Mouse (Mus musculus) c-Kit-negative CD71-positive TER-119-positive erythroid progenitor cells, embryonic 14.5 days (primary cell): ENCODE results near the gene Tmem88b.

Experiments
- DNase-seq: peaks from one replicate; pipeline ENCODE4 v3.0.0-alpha.2; 2013; ENCODE audit warnings: low read depth, low spot score

The Tmem88b gene

GRCm38 (mm10) chr4:155785819-155786218 lies at the start of gene Tmem88b:
TSS of gene Tmem88b (minus strand) at chr4:155785874.
- DNase-seq = no peak

GRCm38 (mm10) chr4:155833836-155834235 lies 48.2 kb upstream of the Tmem88b start:
- DNase-seq = no peak

GRCm38 (mm10) chr4:155833234-155833633 lies 47.6 kb upstream of the Tmem88b start:
- no peak for DNase-seq

- DNase-seq = no peak
Measured at GRCm38 (mm10) chr4:155832321-155832720, 46.6 kb upstream of the Tmem88b start.

- no peak for DNase-seq
Measured at GRCm38 (mm10) chr4:155831831-155832230, 46.2 kb upstream of the Tmem88b start.

GRCm38 (mm10) chr4:155831205-155831766 lies 45.6 kb upstream of the Tmem88b start, which contains the start of gene Aurkaip1:
TSS of gene Aurkaip1 (plus strand) at chr4:155831272.
- peak; percentile 88 for DNase-seq

GRCm38 (mm10) chr4:155830596-155830995 lies 44.9 kb upstream of the Tmem88b start:
- no peak for DNase-seq

- no peak for DNase-seq
Measured at GRCm38 (mm10) chr4:155829866-155830265, 44.2 kb upstream of the Tmem88b start.

GRCm38 (mm10) chr4:155823443-155823842 lies 37.8 kb upstream of the Tmem88b start:
- DNase-seq = no peak

GRCm38 (mm10) chr4:155821025-155821424 lies 35.4 kb upstream of the Tmem88b start:
- DNase-seq = no peak

GRCm38 (mm10) chr4:155817533-155817932 lies 31.9 kb upstream of the Tmem88b start:
- DNase-seq = no peak

- no peak for DNase-seq
Measured at GRCm38 (mm10) chr4:155812665-155813181, 27.0 kb upstream of the Tmem88b start.

- DNase-seq = peak; percentile 92
Measured at GRCm38 (mm10) chr4:155811929-155812664, 26.4 kb upstream of the Tmem88b start, which contains the start of gene Ccnl2. TSS of gene Ccnl2 (plus strand) at chr4:155812489.

- DNase-seq = no peak
Measured at GRCm38 (mm10) chr4:155807841-155808240, 22.2 kb upstream of the Tmem88b start.

GRCm38 (mm10) chr4:155803340-155804041 lies 17.8 kb upstream of the Tmem88b start:
- peak; percentile 92 for DNase-seq

- DNase-seq = no peak
Measured at GRCm38 (mm10) chr4:155802741-155803339, 17.2 kb upstream of the Tmem88b start, which contains the start of gene Mrpl20. TSS of gene Mrpl20 (plus strand) at chr4:155802878.

GRCm38 (mm10) chr4:155802075-155802474 lies 16.4 kb upstream of the Tmem88b start:
- DNase-seq = no peak

- no peak for DNase-seq
Measured at GRCm38 (mm10) chr4:155793730-155794129, 8.1 kb upstream of the Tmem88b start.

GRCm38 (mm10) chr4:155791240-155791933 lies 5.7 kb upstream of the Tmem88b start:
- no peak for DNase-seq

- DNase-seq = no peak
Measured at GRCm38 (mm10) chr4:155790650-155791161, 5.0 kb upstream of the Tmem88b start.

- DNase-seq = no peak
Measured at GRCm38 (mm10) chr4:155790021-155790489, 4.4 kb upstream of the Tmem88b start, which contains the start of gene Ankrd65. TSS of gene Ankrd65 (plus strand) at chr4:155790439.
